ENCODE assay signal across 8 mouse cellular contexts in genomic region chrX:122397652-122398051, GRCm38 (mm10). TPM values are rescaled to one million over a fixed set of nuclear protein-coding genes. Genes with fewer than 3 reads are reported as not detected.
A peak's percentile ranks its signal among the peaks of the same experiment; 100 is the strongest.
DNase-seq lines count a peak whose midpoint lies in the region; ATAC-seq and TF ChIP-seq lines count a peak whose summit lies in the region.

No protein-coding gene starts in this region.

- TF ChIP-seq CTCF in heart, postnatal 0 days (IDR thresholded peaks at IDR 0.05; ENCODE audit: low read depth) = no peak

- no peak for ATAC-seq in heart, postnatal 0 days (ENCODE audit: insufficient read depth, low read depth)
- ATAC-seq in hindbrain, embryonic 15.5 days (ENCODE audit: low FRiP score, low read depth) = peak; percentile 57
- peak; percentile 24 for ATAC-seq in midbrain, embryonic 12.5 days (ENCODE audit: low FRiP score, low read depth)

- H3K4me2 ChIP-seq in heart, postnatal 0 days (ENCODE audit: low read depth, low read length) = peak overlapping the region; percentile 62
- H3K4me2 ChIP-seq in hindbrain, embryonic 15.5 days = peak overlapping the region; percentile 52
- H3K4me2 ChIP-seq in midbrain, embryonic 12.5 days (replicated peaks) = peak overlapping the region; percentile 49

- no peaks in the 10 kb centered on the region for H3K9me3 ChIP-seq in heart, postnatal 0 days (replicated peaks; ENCODE audit: control insufficient read depth, low read length)
- no peaks in the 10 kb centered on the region for H3K9me3 ChIP-seq in embryonic facial prominence, embryonic 10.5 days
- no peaks in the 10 kb centered on the region for H3K9me3 ChIP-seq in hindbrain, embryonic 15.5 days
- H3K9me3 ChIP-seq in midbrain, embryonic 12.5 days = no peaks in the 10 kb centered on the region

- no peak overlapping the region for H3K27ac ChIP-seq in heart, postnatal 0 days (ENCODE audit: low read depth)
- H3K27ac ChIP-seq in embryonic facial prominence, embryonic 10.5 days (replicated peaks) = no peak overlapping the region
- H3K27ac ChIP-seq in hindbrain, embryonic 15.5 days (replicated peaks) = peak overlapping the region; percentile 91
- no peak overlapping the region for H3K27ac ChIP-seq in midbrain, embryonic 12.5 days (replicated peaks)

- 25% methylated on average over 8 of the region's 8 CpGs for WGBS in heart, postnatal 0 days
- 19% methylated on average over 8 of the region's 8 CpGs for WGBS in embryonic facial prominence, embryonic 10.5 days
- 21% methylated on average over 8 of the region's 8 CpGs for WGBS in hindbrain, embryonic 15.5 days
- 20% methylated on average over 8 of the region's 8 CpGs for WGBS in midbrain, embryonic 12.5 days

- H3K4me1 ChIP-seq in heart, postnatal 0 days (ENCODE audit: control insufficient read depth, insufficient read depth) = no peaks in the 10 kb centered on the region
- H3K4me1 ChIP-seq in embryonic facial prominence, embryonic 10.5 days = no peaks in the 10 kb centered on the region
- H3K4me1 ChIP-seq in hindbrain, embryonic 15.5 days (replicated peaks) = no peaks in the 10 kb centered on the region
- H3K4me1 ChIP-seq in midbrain, embryonic 12.5 days = no peaks in the 10 kb centered on the region

- no peaks in the 10 kb centered on the region for H3K27me3 ChIP-seq in heart, postnatal 0 days (ENCODE audit: control insufficient read depth, insufficient read depth, low read length)
- no peaks in the 10 kb centered on the region for H3K27me3 ChIP-seq in embryonic facial prominence, embryonic 10.5 days (replicated peaks; ENCODE audit: low read depth, poor library complexity, severe bottlenecking)
- H3K27me3 ChIP-seq in hindbrain, embryonic 15.5 days = no peaks in the 10 kb centered on the region
- H3K27me3 ChIP-seq in midbrain, embryonic 12.5 days = no peaks in the 10 kb centered on the region

- DNase-seq in heart, postnatal 0 days (ENCODE audit: low spot score) = no peak
- no peak for DNase-seq in heart, adult 18-20 months
- no peak for DNase-seq in embryonic facial prominence, embryonic 10.5 days (ENCODE audit: low spot score)
- no peak for DNase-seq in thymus, adult 18-20 months
- DNase-seq in adrenal gland, postnatal 10 days = no peak
- DNase-seq in adrenal gland, adult 8-10 months = no peak

- H3K4me3 ChIP-seq in heart, postnatal 0 days (ENCODE audit: low read depth, low read length) = peak overlapping the region; percentile 64
- H3K4me3 ChIP-seq in embryonic facial prominence, embryonic 10.5 days = peak overlapping the region; percentile 66
- peak overlapping the region; percentile 62 for H3K4me3 ChIP-seq in hindbrain, embryonic 15.5 days
- peak overlapping the region; percentile 58 for H3K4me3 ChIP-seq in midbrain, embryonic 12.5 days

- no peak overlapping the region for H3K9ac ChIP-seq in heart, postnatal 0 days (replicated peaks; ENCODE audit: low read depth, low read length)
- no peak overlapping the region for H3K9ac ChIP-seq in hindbrain, embryonic 15.5 days
- H3K9ac ChIP-seq in midbrain, embryonic 12.5 days (replicated peaks) = peak overlapping the region; percentile 52; the same call in 1 of the 2 replicates

- no peak for TF ChIP-seq EP300 in heart, postnatal 0 days (IDR thresholded peaks at IDR 0.05; ENCODE audit: low read depth)

- H3K36me3 ChIP-seq in heart, postnatal 0 days (replicated peaks; ENCODE audit: control insufficient read depth, insufficient read depth, low read length) = no peaks in the 10 kb centered on the region
- H3K36me3 ChIP-seq in embryonic facial prominence, embryonic 10.5 days (replicated peaks) = no peaks in the 10 kb centered on the region
- no peaks in the 10 kb centered on the region for H3K36me3 ChIP-seq in hindbrain, embryonic 15.5 days
- no peaks in the 10 kb centered on the region for H3K36me3 ChIP-seq in midbrain, embryonic 12.5 days

RNA-seq across cellular contexts. Expression of gene Nap1l3, which starts 0.5 kb away (rescaled TPM):
- 0.34 and 0.81 TPM in 2 replicates for total RNA-seq in heart, postnatal 0 days (2014; rRNA removed; ENCODE audit: low replicate concordance)
- polyA plus RNA-seq in heart, postnatal 0 days (2015; fragmentation: Nextera tagmentation; extraction: Ambion mirVana) = 2.1 and 2.6 TPM in 2 replicates
- total RNA-seq in heart, adult 18-20 months (2021) = 1 to 10 TPM in 1 of 2 experiments, under 1 TPM in 1; 0.77 to 1.7 TPM
- polyA plus RNA-seq in embryonic facial prominence, embryonic 10.5 days (2016; fragmentation: Nextera tagmentation; extraction: Ambion mirVana) = 4.1 and 4.6 TPM in 2 replicates
- polyA plus RNA-seq in hindbrain, embryonic 15.5 days (2015; fragmentation: Nextera tagmentation; extraction: Ambion mirVana) = 60.4 and 65.7 TPM in 2 replicates
- polyA plus RNA-seq in midbrain, embryonic 12.5 days (2016; fragmentation: Nextera tagmentation; extraction: Ambion mirVana) = 18.0 and 21.1 TPM in 2 replicates
- total RNA-seq in adrenal gland, postnatal 10 days (2021) = 1 to 10 TPM; 2.5 to 3.5 TPM
- total RNA-seq in adrenal gland, adult 8-10 months (2022) = 1 to 10 TPM; 3.8 to 5.4 (median 4.8) TPM
